Mouse (Mus musculus) embryonic stem cell, embryonic (primary cell): Measurements from ENCODE around the gene Rpl11.

Experiments used
- CTCF ChIA-PET, 4 experiments: fragments of 300-600 bp in 2 of 4; fragments of 350-600 bp in 2 of 4; sonication (Branson Sonifier 250); formaldehyde crosslinking; loops; one replicate each; lab custom pipeline; 2022; ENCODE audit warnings: inconsistent platforms in 2 of 4; lab: Charles Lee
- POLR2A ChIA-PET, 4 experiments: fragments of 300-600 bp in 2 of 4; fragments of 350-600 bp in 2 of 4; sonication (Branson Sonifier 250); formaldehyde crosslinking; loops; one replicate each; lab custom pipeline; 2022; ENCODE audit warnings: antibody characterized with exemption in 4 of 4, inconsistent platforms in 1 of 4; lab: Charles Lee

Rpl11 gene

DNA sequence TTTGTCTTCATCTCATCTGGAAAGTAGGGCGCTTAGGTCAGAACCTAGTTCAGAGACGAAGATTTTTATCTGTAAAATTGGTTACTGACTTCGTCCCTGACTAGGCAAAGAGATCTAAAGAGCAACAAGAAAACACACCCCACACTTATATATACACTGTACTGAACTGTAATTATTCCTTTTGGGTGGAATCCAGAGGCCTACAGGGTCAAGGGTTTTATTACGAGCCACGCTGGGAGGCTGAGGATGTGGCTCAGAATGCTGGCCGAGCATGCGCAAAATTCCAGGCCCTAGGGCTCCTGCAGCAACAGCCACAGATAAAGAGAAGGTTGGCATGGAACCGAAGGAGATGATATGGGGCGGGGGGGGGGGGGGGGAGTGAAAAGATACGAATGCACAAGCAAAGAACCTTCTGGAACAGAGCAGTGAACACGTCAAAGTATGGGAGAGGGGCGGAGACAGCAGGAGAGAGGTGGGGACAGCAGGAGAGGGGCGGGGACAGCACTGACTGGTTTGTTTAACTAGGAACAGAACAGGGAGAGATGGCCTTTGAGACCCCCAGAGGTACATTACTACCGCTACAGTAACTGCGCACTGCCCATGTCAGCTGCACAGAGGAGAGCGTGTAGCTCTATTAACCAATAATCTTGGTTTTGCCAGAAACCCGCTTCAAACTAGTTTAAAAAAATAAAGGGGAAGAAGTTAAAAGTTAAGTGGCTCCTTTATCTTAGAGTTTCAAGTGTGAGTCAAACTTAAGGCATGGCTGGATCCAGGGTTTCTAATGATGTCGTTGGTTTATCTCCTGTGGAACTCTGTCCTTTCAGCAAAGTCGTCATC is 30.3 kb upstream of the Rpl11 start:
- CTCF ChIA-PET = interaction anchor here in 2 of 4 experiments (0.6 to 0.9 kb wide), 2 partner anchors 8 to 97 kb away, joined by 3 read pairs; no protein-coding TSS in a partner anchor

DNA sequence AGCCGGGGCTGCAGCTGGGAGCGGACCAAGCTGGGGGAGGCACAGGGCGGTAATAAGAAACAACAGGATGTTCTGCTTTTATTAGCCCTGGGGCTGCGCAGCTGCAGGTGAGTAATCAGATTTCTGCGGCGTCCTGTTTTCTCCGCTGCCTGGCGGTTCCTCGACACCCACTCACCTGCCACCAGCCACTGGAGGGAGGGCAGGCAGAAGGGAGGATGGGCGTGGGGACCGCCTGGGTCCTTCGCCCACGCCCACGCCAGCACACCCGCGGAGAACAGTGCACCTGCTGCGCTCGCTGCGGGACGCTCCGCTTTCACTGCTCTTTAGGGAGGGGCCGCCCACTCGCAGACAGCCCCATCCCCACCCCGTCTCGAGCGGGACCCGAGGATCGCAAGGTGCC is 28.5 kb upstream of the Rpl11 start:
- CTCF ChIA-PET = interaction anchor here in 2 of 4 experiments (0.9 to 3.5 kb wide), 5 partner anchors 8 to 78 kb away, joined by 3 to 17 read pairs (median 4); no protein-coding TSS in a partner anchor
- POLR2A ChIA-PET = interaction anchor here in 3 of 4 experiments (0.5 to 1.5 kb wide), 5 partner anchors 9 to 97 kb away, joined by 3 to 7 read pairs (median 5); no protein-coding TSS in a partner anchor

More for the DNA sequence above, 30.3 kb upstream of the Rpl11 start:
- POLR2A ChIA-PET = interaction anchor here in 3 of 4 experiments (0.7 to 1.6 kb wide), 4 partner anchors 30 to 1703 kb away, joined by 3 to 4 read pairs (median 4); partner anchors contain the start of genes Id3 (in 1 of the 3) and Rpl11 (in 1 of the 3)

- ChIA-PET CTCF (interaction anchor here in 3 of 4 experiments (0.6 to 3.5 kb wide), 5 partner anchors 8 to 725 kb away, joined by 3 to 17 read pairs (median 3); no protein-coding TSS in a partner anchor), POLR2A (interaction anchor here in 2 of 4 experiments (0.6 to 1.8 kb wide), 4 partner anchors 25 to 92 kb away, joined by 3 to 5 read pairs (median 3); partner anchors contain the start of gene Rpl11 (in 1 of the 2))
Observed at GRCm38 (mm10) chr4:136078649-136079048, 25.4 kb upstream of the Rpl11 start.

GRCm38 (mm10) chr4:136076776-136077538 is 23.7 kb upstream of the Rpl11 start:
- ChIA-PET POLR2A (interaction anchor here in 2 of 4 experiments (0.6 to 2.3 kb wide), 7 partner anchors 23 to 101 kb away, joined by 3 to 11 read pairs (median 4); partner anchors contain the start of gene Rpl11 (in 1 of the 2)), CTCF (no interaction called here)

DNA sequence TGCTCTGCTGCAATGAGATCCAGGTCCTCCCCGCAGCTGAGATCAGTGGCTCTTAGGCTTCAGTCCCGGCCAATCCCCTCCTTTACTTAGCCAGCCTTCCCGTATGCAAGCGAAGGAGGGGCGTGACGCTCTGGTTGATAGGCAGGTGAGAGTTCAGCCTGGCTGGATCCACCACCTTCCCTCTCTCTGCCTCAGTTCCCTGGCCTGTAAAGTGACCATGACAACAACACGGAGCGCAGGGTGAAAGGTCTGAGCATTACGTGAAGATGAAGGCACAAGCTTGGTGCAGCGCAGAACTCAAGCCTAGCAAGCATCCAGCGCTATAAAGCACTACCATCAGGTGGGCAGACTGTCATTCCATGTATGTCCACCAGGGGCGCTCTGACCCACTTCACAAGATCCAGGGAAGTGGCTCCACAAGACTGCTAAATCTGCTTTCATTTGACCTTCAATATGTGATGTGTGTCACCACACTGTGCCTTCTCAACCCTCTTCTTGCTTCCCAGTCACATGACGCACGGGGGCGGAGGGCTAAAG is 18.0 kb upstream of the Rpl11 start:
- CTCF ChIA-PET = interaction anchor here in 3 of 4 experiments (0.5 to 3.9 kb wide), 31 partner anchors 9 to 1621 kb away, joined by 3 to 36 read pairs (median 5); partner anchors contain the start of gene E2f2 (in 1 of the 3)
- POLR2A ChIA-PET = interaction anchor here in 3 of 4 experiments (0.6 to 4.5 kb wide), 15 partner anchors 10 to 119 kb away, joined by 3 to 10 read pairs (median 4); partner anchors contain the start of gene Rpl11 (in 1 of the 3)

- CTCF ChIA-PET = interaction anchor here in 3 of 4 experiments (0.5 to 3.9 kb wide), 39 partner anchors 9 to 1621 kb away, joined by 3 to 36 read pairs (median 4); partner anchors contain the start of gene E2f2 (in 1 of the 3)
- POLR2A ChIA-PET = interaction anchor here (0.5 to 4.5 kb wide), 18 partner anchors 10 to 718 kb away, joined by 3 to 10 read pairs (median 4); partner anchors contain the start of gene Rpl11 (in 1 of the 4)
Observed at GRCm38 (mm10) chr4:136070592-136070991, 17.4 kb upstream of the Rpl11 start.

DNA sequence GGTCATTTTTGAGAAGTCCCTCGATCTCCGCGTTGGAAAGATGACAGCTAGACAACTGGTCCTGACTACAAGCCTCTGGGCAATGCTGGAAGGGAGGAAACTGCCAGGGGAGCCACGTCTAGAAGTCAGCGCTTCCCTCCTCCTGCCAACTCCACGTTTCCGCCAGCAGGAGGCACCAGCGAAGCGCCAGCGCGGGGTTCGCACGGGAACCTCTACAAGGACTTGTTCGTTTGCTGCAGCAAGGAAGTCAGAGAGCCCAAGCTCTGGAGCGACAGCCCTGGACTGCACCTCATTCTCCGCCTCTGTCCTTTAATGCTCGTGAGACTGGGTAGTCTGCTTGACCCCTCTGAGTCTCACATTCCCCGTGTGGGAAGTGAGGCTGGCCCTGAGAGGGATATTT is 16.7 kb upstream of the Rpl11 start:
- POLR2A ChIA-PET = interaction anchor here in 3 of 4 experiments (0.6 to 4.5 kb wide), 9 partner anchors 10 to 355 kb away, joined by 3 to 10 read pairs (median 5); partner anchors contain the start of gene Rpl11 (in 1 of the 3)
- CTCF ChIA-PET = interaction anchor here in 3 of 4 experiments (0.6 to 3.9 kb wide), 30 partner anchors 10 to 267 kb away, joined by 3 to 36 read pairs (median 5); no protein-coding TSS in a partner anchor

- POLR2A ChIA-PET = interaction anchor here in 2 of 4 experiments (0.6 to 4.5 kb wide), 5 partner anchors 9 to 175 kb away, joined by 3 to 10 read pairs (median 3); partner anchors contain the start of gene Rpl11 (in 1 of the 2)
- CTCF ChIA-PET = interaction anchor here in 3 of 4 experiments (0.6 to 3.9 kb wide), 17 partner anchors 11 to 858 kb away, joined by 3 to 36 read pairs (median 8); no protein-coding TSS in a partner anchor
Observed at GRCm38 (mm10) chr4:136069313-136069712, 16.1 kb upstream of the Rpl11 start.

DNA sequence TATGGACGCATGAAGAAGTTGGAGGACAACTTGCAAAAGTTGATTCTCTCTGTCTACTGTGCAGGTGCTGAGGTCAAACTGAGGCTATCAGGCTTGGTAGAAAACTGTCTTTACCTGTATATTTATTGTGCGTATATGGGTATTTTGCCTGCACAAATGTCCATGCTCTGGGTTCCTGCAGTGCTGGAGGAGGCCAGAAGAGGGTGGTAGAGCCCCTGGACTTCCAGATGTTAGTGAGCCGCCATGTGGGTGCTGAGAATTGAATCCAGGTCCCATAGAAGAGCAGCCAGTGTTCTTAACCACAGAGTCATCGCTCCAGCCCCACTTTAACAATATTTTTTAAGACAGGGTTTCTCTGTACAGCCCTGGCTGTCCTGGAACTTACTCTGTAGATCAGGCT is 9.9 kb upstream of the Rpl11 start:
- ChIA-PET POLR2A (interaction anchor here in 2 of 4 experiments (1.1 to 4.6 kb wide), 3 partner anchors 9 to 14 kb away, joined by 3 to 42 read pairs (median 9); partner anchors contain the start of gene Rpl11 (in 2 of the 2)), CTCF (no interaction called here)

GRCm38 (mm10) chr4:136059800-136060488 is 6.7 kb upstream of the Rpl11 start:
- CTCF ChIA-PET = interaction anchor here (0.5 to 1.8 kb wide), 9 partner anchors 10 to 834 kb away, joined by 3 to 11 read pairs (median 6); partner anchors contain the start of gene Fuca1 (in 1 of the 4)
- POLR2A ChIA-PET = interaction anchor here (0.6 to 4.6 kb wide), 20 partner anchors 9 to 168 kb away, joined by 3 to 42 read pairs (median 4); partner anchors contain the start of genes Asap3 (in 1 of the 4) and Pithd1 (in 1 of the 4)

DNA sequence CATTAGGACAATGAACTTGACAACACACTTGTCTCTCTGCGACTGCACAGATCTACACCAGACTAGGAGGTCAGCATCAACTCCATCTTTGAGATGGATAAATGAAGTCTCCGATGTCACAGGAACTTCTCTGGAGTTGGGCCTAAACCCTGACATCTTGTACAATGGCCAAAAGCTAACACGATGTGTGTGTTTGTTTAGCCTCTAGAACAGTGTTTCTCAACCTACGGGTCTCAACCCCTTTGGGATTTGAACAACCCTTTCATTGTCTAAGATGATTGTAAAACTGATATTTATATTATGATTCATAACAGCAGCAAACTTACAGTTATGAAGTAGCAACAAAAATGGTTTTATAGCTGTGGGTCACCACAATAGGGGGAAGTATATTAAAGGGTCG is 4.7 kb upstream of the Rpl11 start:
- ChIA-PET CTCF (interaction anchor here in 1 of 4 experiments (0.6 kb wide), 1 partner anchor 95 kb away, joined by 3 read pairs; no protein-coding TSS in a partner anchor), POLR2A (interaction anchor here in 1 of 4 experiments (0.6 to 1.1 kb wide), 2 partner anchors 13 to 115 kb away, joined by 3 to 5 read pairs; partner anchors contain the start of gene E2f2)

DNA sequence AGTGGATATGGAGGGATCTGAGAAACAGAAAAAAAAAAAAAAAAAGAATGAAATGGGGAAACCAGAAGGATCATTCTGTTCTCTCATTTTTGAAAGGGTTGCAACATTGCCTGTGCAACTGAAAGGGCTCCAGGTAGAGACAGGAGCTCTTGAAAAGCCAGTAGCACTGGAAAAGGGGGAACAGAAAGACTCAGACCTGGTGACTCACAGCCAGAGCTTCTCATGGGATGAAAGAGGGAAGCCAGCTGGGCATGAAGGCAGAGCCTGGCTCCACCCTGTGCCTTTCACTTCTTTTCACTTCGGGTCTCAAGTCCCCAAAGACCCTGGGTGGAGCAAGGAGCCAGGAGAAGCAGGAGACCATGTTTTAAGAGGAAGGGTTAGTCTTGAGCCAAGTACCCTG is 2.8 kb upstream of the Rpl11 start:
- POLR2A ChIA-PET = interaction anchor here in 3 of 4 experiments (0.6 to 1.1 kb wide), 4 partner anchors 11 to 260 kb away, joined by 3 to 4 read pairs (median 3); partner anchors contain the start of genes Fuca1 (in 1 of the 3) and Hmgcl (in 1 of the 3)
- CTCF ChIA-PET = no interaction called here

- POLR2A ChIA-PET = interaction anchor here (0.5 to 12.1 kb wide), 146 partner anchors 8 to 1131 kb away, joined by 3 to 402 read pairs (median 5); partner anchors contain the start of genes Pithd1 (in 4 of the 4), E2f2 (in 3 of the 4), Gale (in 3 of the 4) and Eloa (in 2 of the 4)
- CTCF ChIA-PET = interaction anchor here (0.5 to 2.2 kb wide), 42 partner anchors 9 to 1210 kb away, joined by 3 to 19 read pairs (median 4); partner anchors contain the start of genes Eloa (in 1 of the 4), Fuca1 (in 1 of the 4) and Pithd1 (in 1 of the 4)
Observed at GRCm38 (mm10) chr4:136053843-136054242, 615 bp upstream of the Rpl11 start.

DNA sequence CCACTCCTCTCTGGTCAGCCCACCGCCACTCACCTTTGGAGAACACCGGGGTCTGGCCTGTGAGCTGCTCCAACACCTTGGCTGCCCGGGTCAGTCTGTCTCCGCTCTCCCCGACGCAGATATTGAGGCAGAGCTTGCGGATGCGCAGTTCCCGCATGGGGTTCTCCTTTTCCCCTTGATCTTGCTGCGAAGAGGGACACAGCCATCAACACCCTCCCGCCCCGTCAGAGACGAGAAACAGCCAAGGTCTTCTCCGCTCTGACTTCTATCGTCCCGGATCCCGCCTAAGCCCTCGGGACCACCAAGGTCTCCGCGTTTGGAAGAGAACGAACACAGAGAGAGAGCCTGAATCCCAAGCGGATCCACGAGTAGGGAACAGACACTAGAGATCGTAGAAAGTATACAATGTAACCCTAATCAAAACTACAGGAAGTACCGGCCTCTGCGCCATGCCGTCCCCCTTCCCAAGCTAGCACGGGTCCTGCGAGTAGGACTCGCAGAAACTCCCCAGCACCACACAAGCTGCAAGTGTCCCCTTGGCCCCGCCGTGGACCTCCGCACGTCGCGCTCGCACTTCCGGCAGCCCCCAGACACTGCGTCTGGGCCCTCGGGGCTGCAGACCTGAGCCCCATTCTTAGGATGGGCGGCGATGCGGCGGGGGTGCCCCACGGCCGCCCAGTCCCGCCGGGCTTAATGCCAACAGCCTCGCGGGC is 538 bp downstream of the Rpl11 start:
- ChIA-PET POLR2A (interaction anchor here (0.5 to 12.1 kb wide), 115 partner anchors 8 to 654 kb away, joined by 3 to 402 read pairs (median 5); partner anchors contain the start of genes Pithd1 (in 4 of the 4), E2f2 (in 2 of the 4), Eloa (in 2 of the 4) and Gale (in 2 of the 4)), CTCF (interaction anchor here in 3 of 4 experiments (0.9 to 2.2 kb wide), 14 partner anchors 11 to 344 kb away, joined by 3 to 19 read pairs (median 4); no protein-coding TSS in a partner anchor)

DNA sequence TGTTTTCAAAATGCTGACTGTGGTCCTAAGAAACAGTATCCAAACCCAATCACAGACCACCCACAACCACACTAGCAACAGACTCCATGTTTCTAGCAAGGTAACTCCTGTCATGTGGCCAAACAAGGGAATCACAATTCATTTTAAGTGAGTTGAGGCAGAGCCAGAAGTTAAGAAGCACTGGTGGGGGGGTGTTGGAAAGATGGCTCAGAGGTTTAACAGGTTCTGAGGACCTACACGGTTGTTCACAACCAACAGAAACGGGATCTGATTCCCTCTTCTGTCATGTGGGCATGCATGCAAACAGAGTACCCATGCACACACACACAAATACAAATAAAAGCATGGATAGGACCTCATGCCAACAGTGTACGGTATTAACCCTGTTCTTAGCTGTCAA is 1.2 kb downstream of the Rpl11 start:
- ChIA-PET CTCF (interaction anchor here in 1 of 4 experiments (2.2 kb wide), 1 partner anchor 12 kb away, joined by 7 read pairs; no protein-coding TSS in a partner anchor), POLR2A (interaction anchor here (0.5 to 12.1 kb wide), 43 partner anchors 8 to 410 kb away, joined by 3 to 402 read pairs (median 7); partner anchors contain the start of genes Pithd1 (in 4 of the 4), E2f2 (in 2 of the 4), Eloa (in 2 of the 4) and Gale (in 2 of the 4))
